Mouse (Mus musculus) lung, postnatal 0 days (tissue): ENCODE results near the gene Dpp9.

Experiments
- CTCF ChIP-seq: IDR thresholded peaks from 2 replicates; pipeline ENCODE4 v1.5.1; 2016; ENCODE audit warnings: antibody characterized with exemption, mild to moderate bottlenecking
- EP300 ChIP-seq: IDR thresholded peaks from 2 replicates; pipeline ENCODE4 v1.6.1; 2016; ENCODE audit warnings: antibody characterized with exemption, mild to moderate bottlenecking, control low read depth

- peak; percentile 58 for TF ChIP-seq CTCF
- TF ChIP-seq EP300 = peak; percentile 52; the same call in 1 of the 2 replicates
Observed at GRCm38 (mm10) chr17:56218377-56219191, at the start of gene Dpp9.
